Mouse (Mus musculus) right cerebral cortex, postnatal 4 days (tissue): ENCODE data around the gene Cyth2.

Source experiments
- DNase-seq: peaks from one replicate; pipeline ENCODE4 v3.0.0-alpha.2; 2022

The Cyth2 gene

DNA sequence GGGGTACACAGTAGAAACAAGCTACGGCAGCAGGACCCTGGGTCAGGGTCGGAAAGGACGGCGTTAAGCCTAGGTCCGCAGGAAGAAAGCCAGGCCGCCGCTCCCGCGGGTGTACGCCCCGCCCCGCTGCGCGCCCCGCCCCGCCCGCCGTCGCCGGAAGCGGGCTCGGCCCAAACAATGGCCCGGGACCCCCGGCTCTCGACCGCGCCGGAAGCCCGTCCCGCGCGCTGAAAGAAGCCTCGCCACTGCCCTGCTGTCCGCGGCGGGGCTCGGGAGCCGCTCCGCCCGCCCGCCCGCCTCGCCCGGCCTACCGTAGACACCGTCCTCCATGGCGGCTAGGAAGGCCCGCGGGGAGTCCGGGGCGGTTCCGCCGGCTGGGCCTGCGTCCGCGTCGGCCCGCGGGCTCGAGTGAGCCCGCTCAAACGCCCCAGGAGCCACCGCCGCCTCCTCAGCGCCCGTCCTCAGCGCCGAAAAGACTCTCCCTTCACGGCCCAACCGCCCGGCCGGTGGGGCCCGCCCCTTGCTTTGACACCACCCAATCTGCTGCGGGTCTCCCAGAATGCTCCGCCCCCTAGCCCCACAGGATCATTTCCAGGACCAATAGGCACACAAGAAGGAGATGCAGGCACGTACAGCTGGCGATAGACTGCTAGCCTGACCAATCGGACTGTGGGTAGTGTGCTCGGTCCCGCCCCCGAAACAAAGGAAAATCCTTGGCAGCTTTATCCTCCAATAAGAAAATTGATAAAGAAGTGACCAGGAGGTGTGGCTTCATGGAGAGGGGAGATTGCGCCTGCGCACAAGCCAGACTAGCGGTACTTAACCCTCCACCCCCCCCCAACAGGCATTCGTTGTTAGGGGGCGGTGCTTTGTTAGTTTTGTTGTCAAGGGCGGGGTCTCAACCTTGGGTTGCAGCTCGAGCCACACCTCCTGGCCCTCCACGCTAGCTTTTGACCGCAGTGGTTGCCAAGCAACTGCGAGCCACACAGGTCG, at the start of gene Cyth2:
Gene Cyth2, minus strand, starts transcription at position 795 of the 993 bp plus-strand sequence.
- peak; percentile 99 for DNase-seq

DNA sequence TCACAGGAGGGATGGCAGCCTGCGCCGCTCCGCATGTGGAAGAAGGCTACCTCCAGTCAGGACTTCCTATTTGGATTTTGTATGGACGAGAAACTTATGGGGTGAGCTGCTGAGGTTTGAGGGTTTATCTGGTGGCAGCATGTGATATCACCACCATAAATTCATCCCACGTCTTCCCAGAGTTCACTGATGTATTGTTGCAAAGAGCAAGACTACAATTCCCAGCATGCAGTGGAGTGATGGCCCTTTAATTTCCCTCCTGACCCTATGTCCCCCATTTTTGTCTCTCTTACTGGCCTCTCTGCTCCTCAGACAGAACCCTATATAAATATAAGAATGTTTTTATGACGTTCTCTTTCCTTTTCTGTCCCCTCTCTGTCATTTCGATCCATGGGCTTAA, 48.4 kb upstream of the Cyth2 start:
- no peak for DNase-seq

DNA sequence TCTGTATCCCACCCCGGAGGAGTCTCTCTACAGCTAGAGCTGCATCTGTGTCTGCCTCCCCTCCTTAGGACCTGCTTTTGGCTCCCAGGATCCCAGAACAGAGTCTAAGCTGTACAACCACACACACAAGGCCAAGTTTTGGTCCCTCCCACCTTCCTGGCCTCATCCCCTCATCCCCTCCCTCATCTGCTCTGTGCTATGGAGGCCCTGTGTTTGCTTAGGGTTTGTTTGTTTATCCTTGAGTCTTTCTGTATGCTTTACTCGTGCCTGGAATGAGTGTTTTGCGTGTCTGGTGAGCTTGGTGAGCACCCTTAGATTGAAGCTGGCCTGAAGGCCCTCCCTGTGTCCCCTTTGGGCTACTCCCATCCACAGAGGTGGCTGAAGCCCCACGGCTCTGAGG, 44.6 kb upstream of the Cyth2 start:
- no peak for DNase-seq

DNA sequence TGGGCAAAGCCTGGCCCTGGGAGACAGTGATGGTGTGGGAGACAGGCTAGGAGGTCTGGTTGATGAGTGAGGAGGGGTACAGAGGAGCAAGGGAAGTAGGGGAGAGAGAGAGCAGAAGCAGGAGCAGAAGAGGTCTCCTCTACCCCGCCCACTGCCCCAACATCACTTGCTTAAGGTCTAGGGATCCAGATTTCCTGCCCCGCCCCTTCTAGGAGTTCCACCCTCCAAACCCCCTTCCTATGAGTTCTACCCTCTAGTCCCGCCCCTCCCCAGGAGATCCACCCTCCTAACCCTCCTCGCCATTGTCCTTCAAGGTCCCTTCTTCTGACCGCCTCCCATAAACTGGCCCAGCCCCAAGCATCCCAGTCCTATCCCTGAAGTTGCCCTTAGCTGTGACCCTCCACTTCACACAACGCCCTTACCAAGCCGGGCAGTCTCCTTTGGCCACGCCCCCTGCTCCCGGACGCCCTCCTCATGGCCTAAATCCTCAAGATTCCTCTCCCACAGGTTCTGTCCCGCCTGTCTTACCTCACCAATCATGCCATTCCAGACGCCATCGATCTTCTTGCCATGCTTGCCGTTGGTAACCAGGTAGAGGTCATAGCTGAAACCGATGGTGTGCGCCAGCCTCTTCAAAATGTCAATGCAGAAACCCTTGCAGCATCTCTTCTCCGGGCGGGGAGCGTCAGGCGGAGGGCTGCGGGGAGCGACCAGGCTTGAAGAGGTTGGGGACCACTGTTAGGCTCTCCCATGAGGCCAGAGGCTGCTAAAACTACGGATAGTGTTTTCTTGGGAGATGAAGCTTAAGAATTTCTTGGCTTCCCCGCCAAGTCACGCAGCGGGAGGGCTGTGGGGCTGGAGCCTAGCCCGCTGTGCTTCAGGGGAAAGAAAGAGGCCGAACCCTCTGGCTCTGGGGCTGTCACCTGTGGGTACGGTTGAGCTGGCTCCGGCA, 42.8 kb upstream of the Cyth2 start:
- DNase-seq, result no peak

DNA sequence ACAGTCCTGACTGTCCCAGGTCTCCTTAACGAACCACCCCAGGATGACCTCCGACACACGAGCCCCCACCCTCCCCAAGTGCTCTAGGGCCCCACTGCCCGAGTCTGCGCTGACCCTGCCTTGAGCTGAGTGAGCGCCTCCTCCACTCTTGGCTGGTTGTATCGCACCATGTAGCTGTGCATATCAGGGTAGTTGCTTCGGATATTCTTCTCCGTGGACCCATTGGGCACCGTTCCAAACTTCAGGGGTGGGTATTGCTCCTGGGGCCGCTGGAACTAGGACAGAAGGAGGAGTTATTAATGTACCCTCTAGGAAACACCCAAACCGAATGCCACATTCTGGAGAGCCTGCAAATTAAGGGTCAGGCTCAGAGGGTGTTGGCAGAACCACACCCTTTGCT, 38.7 kb upstream of the Cyth2 start:
- DNase-seq, result no peak

DNA sequence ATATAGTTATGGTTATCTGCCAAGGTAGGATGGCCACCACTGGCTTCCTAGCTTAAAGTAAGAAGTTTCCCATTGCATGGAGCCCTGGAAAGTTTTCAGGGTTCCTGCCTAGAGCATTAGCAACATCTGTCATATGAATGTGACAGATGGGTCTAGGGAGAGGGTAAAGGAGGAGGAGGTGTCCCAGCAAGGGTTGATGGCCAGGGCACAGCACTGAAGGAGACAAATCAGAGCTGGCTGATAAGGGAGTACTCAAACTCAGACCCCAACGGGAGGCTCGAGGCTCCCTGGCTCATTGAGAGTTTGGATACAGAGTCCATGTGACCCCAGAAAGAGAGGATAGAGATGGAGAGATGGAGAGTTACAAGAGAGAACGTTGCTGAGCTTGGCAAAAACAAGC, 36.3 kb upstream of the Cyth2 start:
- no peak for DNase-seq

DNA sequence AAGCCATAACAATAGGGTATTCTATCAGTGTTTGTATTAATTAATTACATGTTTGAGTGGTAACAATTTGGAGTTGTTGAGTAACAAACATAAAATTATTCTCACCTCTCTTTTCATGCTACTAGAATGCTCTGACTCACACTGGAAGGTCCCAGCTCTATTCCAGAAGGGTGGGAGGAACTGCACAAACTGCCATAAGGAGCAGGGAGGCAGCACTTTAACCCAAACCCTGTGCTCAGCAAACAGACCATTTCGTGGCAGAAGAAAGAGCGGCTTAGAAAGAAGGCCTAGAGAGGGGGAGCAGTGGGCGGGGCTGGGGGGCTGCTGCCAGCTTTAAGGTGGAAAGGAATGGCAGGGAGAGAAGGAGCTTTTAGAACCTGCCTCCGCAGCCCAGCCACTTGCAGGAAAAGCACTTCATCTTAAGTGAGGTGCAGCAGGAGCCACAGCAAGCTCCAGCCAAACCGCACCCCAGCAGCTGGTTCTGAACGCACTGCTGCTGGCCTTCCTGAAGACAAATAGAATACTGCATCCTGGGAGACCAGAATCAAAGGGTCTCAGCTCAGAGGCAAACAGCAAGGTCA, 34.2 kb upstream of the Cyth2 start:
- DNase-seq, result no peak

DNA sequence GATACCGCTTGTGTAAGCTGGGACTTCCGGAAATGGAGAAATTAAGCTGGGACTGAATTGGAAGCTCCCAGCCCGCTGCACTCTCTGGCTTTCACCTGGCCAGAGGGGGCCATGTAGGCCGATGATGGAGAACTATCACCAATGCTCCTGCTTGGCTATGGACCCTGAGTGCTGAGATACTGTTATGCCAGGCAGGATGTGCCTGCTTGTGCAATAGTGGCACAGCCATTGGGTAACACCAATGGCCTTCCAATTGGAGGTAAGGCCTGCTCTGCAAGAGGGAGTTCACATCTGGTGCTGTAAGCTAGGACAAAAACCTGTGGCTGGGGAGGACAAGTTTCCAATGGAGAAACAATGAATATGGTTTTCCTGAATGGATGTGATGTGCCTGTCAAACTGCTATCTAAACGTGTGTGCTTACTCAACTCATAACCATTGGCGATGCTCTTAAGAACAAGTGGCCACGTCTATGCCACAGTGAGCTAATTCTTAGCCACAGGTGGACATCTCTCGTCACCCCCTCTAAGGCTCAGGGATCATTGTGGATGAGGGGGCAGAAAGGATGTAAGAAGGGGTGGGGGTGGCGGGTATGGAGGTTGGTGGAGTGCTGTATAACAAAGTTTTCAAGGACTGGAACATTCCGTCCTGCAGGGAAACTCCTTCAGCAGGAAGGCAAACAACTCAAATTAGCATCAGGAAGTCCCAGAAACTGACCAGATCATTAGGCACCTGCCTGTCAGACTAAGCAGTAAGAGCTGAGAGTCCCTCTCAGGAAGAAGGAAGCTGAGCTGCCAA, 28.8 kb upstream of the Cyth2 start:
- DNase-seq, result no peak

DNA sequence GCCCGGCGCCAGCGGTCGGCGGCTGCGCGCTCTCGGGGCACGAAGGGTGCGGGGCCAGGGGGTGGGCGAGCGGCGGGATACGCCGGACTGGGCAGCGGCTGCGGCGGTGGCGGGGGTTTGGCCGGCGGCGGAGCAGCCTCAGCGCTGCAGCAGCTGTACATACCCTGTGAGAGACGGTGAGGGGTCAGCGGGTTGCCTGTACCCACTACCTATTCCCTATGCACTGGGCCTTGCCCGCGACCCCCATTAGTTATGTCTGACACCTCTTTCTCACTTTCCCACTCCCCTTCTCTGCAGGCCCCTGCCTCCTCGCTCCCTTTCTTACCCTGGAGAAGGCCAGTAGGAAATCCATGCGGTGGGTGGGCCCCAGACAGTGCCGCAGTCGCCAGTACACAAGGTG, 19.5 kb upstream of the Cyth2 start:
- peak; percentile 16 for DNase-seq

DNA sequence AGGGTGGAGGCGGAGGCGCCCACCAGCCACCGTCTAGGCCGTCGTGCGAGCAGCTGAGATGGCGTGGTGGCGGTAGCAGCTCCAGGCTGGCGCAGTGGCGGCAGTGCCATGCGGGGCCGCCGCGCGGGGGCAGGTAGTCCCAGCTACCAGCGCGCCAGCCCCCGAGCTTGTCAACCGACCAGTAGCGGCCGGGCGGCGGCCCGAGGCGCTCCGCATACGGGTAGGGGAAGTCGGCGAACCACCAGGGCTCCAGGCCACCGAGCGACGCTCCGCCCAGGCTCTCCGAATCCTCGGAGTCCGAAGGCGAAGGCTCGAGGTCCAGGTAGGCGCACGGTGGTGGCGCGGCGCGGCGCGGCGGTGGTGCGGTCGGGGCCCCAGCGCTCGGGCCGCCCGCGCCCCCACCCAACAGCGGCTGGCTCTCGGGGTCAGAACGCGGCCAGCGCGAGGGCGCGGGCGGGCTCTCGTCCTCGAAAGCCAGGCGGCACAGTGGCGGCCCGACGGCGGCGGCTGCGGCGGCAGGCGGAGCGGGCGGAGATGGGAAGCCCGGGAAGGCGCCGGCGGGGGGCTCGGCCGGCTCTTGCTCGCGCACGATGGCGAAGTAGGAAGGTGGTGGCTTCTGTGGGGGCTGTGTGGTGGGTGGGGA, 18.9 kb upstream of the Cyth2 start:
- peak; percentile 35 for DNase-seq

DNA sequence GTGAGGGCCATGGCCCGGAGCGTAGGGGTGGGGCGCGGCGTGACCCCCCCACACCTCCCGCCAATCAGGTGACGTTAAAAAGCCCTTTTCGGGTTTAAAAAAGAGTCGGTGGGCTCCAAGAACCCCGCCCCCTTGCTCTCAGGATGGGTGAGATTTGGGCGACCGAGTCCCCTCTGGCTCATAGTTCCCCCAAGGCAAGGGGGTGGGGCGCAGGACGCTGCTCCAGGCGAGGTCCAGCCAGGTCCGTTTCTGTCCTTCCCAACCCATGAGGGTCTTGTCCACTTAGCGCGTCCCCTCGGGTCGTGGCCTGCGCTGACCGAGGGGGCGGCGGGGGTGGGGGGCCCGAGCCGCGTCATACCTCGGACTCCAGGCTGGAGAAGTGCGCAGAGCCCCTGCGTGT, 18.0 kb upstream of the Cyth2 start:
- no peak for DNase-seq

DNA sequence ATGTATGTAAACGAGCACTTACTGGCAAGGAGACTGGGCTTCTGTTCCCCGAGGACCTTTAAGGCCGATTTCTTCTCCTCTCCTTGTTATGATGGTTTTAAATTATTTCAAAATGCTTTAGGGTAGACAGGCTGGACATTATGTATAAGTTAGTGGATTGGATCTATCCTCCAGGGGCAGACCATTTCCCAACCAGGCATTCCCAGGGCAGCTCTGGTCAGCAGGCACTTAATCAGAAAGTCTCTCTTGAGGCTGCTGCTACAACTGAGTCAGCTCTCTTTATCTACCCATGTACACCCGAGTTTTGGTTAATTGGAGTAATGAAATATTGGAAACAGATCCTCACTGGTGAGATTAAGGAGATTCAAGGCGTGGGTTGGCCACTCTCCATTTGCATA, 16.7 kb upstream of the Cyth2 start:
- no peak for DNase-seq

DNA sequence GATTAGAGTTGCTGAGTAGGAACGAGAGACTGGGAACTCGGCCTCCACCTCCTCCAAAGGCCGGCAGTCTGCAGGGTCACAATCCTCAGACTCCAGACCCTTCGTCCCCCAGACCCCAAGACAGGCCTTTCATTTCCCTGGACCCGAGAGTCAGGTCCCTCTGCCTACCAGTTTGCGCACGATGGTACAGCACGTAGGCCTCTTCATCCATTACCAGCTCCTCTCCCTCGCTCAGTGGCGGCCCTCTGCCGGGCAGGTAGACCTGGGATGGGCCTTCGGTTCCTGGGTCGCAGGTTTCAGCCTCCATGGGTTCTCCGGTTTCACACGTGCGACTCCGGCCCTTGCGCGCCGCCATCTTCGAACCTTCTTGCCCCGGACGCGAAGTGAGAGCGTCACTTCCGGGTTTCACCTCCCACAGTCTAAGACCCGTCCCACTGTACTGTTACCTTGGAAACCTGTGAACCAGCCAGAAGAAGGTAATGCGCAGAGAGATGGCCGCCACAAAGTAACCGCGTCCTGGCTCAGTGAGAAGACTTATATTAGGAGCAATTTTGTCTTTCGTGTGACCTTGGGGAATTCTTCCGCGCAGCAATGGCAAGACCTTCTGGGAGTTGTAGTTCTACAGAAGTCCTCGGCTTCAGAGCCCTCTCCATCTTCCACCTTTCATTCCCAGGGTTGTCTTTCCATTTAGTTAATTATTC, 16.2 kb upstream of the Cyth2 start, which contains the start of gene Grwd1:
Gene Grwd1, minus strand, starts transcription at position 518 of the 701 bp plus-strand sequence.
- peak; percentile 82 for DNase-seq

DNA sequence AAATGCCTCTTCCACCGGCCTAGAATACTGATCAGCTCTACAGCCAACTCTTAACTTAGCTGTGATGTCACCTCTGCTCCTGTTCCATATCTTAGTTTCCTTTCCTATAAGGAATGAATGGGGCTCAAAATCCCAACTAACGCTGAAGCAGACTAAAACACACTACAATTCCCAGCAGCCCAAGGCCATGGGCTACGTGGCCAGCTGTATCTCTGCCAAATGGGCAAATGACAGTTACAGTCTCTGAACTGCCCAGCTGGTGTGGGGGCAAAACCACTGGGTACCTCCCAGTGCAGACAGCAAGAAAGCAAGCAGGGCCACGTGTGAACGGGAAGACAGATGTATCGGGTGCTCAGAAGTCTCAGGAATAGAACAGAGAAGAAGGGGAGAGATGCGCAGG, 12.2 kb upstream of the Cyth2 start:
- DNase-seq, result no peak

DNA sequence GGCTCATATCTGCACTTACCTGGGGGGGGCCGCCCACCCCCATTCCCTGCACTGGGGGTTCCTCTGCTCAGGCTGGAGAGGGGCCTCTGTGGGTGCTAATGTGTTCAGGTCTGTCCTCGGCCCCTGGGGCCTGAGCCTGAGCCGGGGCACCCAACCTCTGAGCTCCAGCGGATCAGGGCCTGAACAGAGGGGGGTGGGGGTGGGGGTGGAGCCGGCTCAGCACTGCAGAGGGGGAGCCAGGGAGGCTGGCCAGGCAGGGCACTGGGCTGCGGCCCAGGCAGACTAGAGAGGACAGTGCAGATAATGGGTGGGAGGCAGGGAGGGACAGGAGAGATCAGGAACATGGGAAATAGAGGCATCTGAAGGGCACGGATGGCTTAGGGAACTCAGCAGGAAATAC, 10.2 kb upstream of the Cyth2 start, which contains the start of gene Kcnj14:
Gene Kcnj14, minus strand, starts transcription at position 185 of the 400 bp plus-strand sequence.
- no peak for DNase-seq

DNA sequence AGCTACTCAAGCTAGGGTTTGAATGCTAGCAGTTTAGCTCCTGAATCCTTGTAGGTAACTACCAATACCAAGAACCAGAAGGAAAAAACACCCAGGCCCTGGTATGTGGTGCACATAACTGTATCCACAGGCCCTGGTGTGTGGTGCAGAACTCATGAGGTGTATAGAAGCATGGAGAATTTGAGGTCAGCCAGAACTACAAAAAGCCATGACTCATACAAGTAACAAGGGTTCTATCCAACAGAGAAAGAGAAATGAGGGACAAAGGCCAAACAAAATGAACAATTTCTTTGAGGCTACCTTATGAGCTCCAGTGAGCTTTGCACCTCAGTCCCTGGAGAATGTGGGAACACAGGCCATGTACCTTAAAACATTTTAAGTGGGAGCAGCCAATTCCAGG, 6.5 kb upstream of the Cyth2 start:
- no peak for DNase-seq

DNA sequence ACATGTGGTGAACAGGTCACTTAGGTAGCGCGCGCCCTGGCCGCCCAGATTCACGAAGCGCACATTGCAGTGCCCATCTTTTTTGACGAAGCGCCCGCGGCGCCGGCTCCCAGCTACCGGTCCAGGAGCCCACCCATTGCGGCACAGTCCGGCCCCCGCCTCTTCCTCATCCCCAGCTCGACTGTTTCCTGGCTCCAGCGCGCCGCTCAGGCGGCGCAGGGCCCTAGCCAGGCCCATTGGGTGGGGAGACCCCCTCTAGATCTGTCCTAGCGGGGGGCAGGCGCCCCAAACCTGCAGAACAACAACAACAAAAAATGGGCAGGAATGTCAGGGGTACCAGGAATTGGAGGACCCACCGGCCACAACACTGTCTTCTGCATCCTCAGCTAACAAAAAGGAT, 5.5 kb upstream of the Cyth2 start:
- no peak for DNase-seq

DNA sequence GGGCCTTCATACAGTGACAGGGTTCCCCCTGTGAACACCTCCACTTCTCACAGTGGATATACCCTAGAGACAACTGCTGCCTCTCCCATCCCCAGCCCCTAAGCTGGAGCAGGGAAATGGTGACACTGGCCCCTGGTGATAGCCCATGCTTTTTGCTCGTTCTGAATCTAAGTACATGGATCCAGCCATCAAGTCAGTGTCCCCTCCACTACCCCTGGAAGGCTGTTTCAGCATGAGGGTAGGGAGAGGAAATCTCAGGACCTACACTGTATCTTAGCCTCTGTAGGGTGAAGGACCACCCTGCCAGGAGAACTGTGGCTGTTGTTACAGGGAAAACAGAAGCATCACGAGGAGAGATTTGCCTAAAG, 1.6 kb upstream of the Cyth2 start:
- no peak for DNase-seq

DNA sequence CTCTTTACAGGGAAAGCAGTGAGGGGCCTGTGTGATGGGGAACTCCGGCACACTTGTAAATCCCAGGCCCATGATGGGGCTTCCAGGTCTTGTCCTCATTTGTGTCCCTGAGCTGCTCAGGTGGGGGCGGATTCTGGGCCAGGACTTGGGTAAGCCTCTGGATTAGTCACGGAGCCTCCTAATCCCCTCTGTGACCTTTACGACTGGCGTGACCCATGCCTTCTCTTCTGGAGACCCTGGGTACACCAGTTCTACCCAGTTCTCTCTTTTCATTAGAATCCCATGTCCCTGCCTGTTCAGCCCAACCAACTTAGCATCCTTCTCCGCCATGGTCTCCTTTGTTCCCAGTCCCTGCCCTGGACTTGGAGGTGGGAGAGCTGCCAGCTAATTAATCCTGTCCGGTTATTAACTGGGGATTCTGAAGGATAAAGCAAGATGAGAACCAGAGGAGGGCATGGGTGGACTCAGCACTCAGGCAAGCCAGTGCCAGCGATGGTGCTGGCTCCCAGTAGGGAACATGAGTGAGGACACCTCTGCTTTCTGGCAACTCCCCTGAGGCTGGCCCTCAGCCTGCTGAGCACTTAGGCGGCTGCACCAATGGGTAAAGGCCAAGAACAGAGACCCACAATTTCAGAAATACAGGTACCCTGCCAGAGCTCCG, 1.1 kb upstream of the Cyth2 start:
- no peak for DNase-seq

DNA sequence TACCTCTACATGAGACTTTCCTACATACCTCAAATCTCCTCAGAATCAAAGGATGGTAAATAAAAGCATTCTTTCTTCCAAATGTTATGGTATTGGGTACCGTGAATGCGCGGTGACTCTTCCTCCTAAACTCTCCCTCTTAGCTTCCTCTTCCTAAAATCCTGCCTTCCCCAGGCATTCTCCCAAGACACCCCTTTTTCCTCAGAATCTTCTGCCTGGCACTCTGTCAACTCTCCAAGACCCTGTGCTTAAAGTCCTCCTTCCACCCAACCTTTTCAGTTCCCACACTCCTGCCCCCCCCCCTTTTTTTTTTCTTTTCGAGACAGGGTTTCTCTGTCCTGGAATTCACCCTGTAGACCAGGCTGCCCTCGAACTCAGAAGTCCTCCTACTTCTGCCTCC, 460 bp upstream of the Cyth2 start:
- DNase-seq, result no peak

DNA sequence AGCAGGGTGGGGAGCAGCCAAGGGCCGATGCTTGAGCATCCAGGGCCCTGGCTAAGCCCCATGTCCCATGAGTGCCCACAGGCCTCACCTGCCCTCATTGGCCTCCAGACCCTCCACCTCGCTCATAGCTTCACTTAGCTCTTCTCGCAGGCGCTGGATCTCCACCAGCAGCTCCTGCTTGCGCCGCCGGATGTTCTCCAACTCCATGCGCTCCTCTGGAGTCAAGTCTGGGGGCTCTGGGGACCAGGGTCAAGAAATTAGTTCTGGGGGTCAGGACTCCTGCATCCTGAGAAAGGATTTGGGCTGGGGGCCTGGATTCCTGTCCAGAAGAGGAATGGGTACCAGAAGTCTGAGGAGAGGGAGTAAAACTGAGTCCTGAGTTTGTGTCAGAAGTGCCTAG, 1.5 kb downstream of the Cyth2 start:
- no peak for DNase-seq
